Mouse (Mus musculus): ENCODE data around the gene Naip1.

Gene Naip1

GRCm38 (mm10) chr13:100391021-100391420 lies 61.6 kb downstream of the Naip1 start:
- DNase-seq, result peak; percentile 1

- DNase-seq, result no peak
These were observed 82.1 kb downstream of the Naip1 start for GRCm38 (mm10) chr13:100370536-100370935.
